Mouse (Mus musculus) heart, embryonic 10.5 days (tissue): ENCODE results near the gene Zfp457. TPM values are rescaled to one million over a fixed set of nuclear protein-coding genes. Genes with fewer than 3 reads are reported as not detected.

ENCODE experiments used
- polyA plus RNA-seq: library from polyadenylated mRNA; unstranded; fragments of >200 nt; fragmentation: Nextera tagmentation; extraction: Ambion mirVana; gene quantifications from 2 replicates; pipeline ENCODE4 v1.2.1, GENCODE M21; 2016

Zfp457 gene
- polyA plus RNA-seq, 1 experiment from 2014 or later: 0.40 TPM

Other genes with a start within 250 kb of the Zfp457 start
- gene Zfp712, start 245.3 kb downstream of the Zfp457 start, polyA plus RNA-seq: 2.1 and 2.2 TPM in 2 replicates
- 3.4 and 3.8 TPM in 2 replicates for gene Zfp708, start 208.5 kb downstream of the Zfp457 start, polyA plus RNA-seq
- 2.0 and 3.0 TPM in 2 replicates for gene Gm28557, start 197.9 kb downstream of the Zfp457 start, polyA plus RNA-seq
- 0.23 and 0.49 TPM in 2 replicates for gene Rslcan18, start 190.2 kb downstream of the Zfp457 start, polyA plus RNA-seq
- 1.0 and 1.5 TPM in 2 replicates for gene Zfp759, start 184.8 kb downstream of the Zfp457 start, polyA plus RNA-seq
- gene Rsl1, start 133.3 kb downstream of the Zfp457 start, polyA plus RNA-seq: 4.6 and 5.4 TPM in 2 replicates
- 0.99 and 1.3 TPM in 2 replicates for gene Zfp455, start 112.0 kb downstream of the Zfp457 start, polyA plus RNA-seq
- gene Zfp458, start 28.0 kb downstream of the Zfp457 start, polyA plus RNA-seq: 1.4 and 1.6 TPM in 2 replicates
- 1.5 and 2.6 TPM in 2 replicates for gene Zfp595, start 26.1 kb upstream of the Zfp457 start, polyA plus RNA-seq
- gene Gm28044, start 54.1 kb upstream of the Zfp457 start, polyA plus RNA-seq: not detected in 2 replicates
- gene Zfp953, start 54.1 kb upstream of the Zfp457 start, polyA plus RNA-seq: 0.59 and 0.84 TPM in 2 replicates
- gene Gm28041, start 69.2 kb upstream of the Zfp457 start, polyA plus RNA-seq: 0.25 and 0.57 TPM in 2 replicates
- gene Zfp456, start 69.3 kb upstream of the Zfp457 start, polyA plus RNA-seq: 1.2 and 1.4 TPM in 2 replicates
- gene Zfp429, start 93.3 kb upstream of the Zfp457 start, polyA plus RNA-seq: 3.4 and 4.0 TPM in 2 replicates
- 0.69 and 1.2 TPM in 2 replicates for gene Zfp459, start 114.9 kb upstream of the Zfp457 start, polyA plus RNA-seq
- gene Zfp874a, start 145.1 kb upstream of the Zfp457 start, polyA plus RNA-seq: 5.7 and 6.2 TPM in 2 replicates
- gene Zfp874b, start 177.8 kb upstream of the Zfp457 start, polyA plus RNA-seq: 1.4 and 2.1 TPM in 2 replicates
- gene Zfp58, start 194.1 kb upstream of the Zfp457 start, polyA plus RNA-seq: 9.6 and 12.9 TPM in 2 replicates
- gene Gm26965, start 219.7 kb upstream of the Zfp457 start, polyA plus RNA-seq: not detected in 2 replicates
- gene Zfp87, start 219.7 kb upstream of the Zfp457 start, polyA plus RNA-seq: 14.9 and 16.7 TPM in 2 replicates
- gene Zfp748, start 247.3 kb upstream of the Zfp457 start, polyA plus RNA-seq: 11.4 and 11.7 TPM in 2 replicates